Mouse (Mus musculus): ENCODE data around the gene Npas3.

Gene Npas3

DNA sequence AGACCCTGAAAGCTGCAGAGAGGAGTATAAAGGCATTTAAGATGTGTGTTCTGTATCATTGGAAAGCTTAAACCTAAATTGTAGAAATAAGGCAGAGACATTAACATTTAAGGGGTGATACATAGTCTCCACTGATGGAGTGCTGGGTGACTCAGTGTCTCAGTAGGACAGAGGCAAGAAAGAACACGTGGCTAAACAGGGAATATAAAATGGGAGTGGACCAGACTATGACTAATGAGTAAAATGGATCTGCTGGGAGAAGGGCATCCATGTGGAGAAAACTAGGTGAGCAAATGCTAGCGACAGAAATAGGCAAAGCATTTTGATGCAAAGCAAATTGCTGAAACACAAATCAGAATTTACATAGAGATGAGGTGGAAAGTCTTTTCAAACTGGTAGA, 617.2 kb downstream of the Npas3 start:
- DNase-seq (ENCODE audit: low spot score): no peak

- DNase-seq (ENCODE audit: low spot score): no peak
These were observed 621.5 kb downstream of the Npas3 start for GRCm38 (mm10) chr12:53869981-53870380.

GRCm38 (mm10) chr12:53875226-53875625, 626.7 kb downstream of the Npas3 start:
- DNase-seq (ENCODE audit: low spot score): peak; percentile 92

DNA sequence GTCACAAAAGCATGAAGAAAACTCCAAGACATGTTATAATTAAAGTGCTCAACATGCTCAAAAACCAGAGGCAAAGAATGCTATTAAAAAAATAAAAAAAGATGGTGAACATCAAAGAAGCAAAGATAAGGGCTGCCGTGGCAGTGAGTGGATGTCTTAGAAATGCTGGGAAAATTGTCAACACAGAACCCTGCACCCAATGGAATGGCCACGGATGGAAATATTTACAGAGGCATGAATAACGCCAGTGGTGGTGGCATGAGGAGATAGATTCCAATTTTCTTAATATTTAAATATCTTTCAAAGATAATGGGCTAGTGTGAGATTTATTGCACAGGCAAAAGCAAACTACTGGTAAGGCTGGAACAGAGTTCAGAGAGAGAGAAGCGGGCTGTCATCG, 628.2 kb downstream of the Npas3 start:
- DNase-seq (ENCODE audit: low spot score): no peak

DNA sequence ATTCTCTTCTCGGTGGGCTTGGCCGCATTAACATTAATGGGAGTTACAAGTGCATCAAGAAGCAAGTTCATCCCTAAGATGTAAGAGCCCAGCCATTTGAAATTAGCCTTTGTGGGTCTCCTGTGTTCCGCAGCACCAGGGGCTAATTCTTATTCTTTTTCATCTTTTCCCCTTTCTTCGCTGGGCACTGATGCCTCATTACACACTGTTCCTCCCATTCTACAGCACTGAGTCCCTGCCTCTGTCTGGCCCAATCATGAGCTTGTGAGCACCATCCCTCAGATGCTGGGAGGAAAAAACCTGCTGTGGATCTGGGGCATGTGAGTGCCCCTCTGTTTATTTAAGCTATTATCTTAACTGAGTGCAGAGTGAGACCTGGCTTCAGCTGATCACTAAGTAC, 633.2 kb downstream of the Npas3 start:
- no peak for DNase-seq (ENCODE audit: low spot score)

GRCm38 (mm10) chr12:53882863-53883262, 634.4 kb downstream of the Npas3 start:
- no peak for DNase-seq (ENCODE audit: low spot score)

GRCm38 (mm10) chr12:53888624-53889023, 640.1 kb downstream of the Npas3 start:
- DNase-seq (ENCODE audit: low spot score): peak; percentile 38

DNA sequence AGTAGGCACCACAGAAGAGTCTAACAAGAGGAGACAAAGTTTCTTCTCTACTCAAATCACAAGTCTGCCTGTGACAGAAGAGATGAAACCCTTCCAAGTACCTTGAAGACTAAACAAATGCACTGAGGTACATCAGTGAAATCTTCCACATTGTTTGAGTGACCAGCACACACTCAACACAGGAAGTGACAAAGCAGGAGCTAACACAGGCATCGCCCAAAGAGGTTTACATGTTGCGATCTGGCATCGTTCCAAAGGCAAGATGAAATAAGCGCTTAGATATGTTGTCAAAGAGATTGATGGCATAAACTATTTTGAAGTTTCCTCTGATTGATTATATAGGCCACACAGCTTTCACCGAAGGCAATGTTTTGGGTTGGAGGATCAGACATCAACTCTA, 647.4 kb downstream of the Npas3 start:
- no peak for DNase-seq (ENCODE audit: low spot score)

DNA sequence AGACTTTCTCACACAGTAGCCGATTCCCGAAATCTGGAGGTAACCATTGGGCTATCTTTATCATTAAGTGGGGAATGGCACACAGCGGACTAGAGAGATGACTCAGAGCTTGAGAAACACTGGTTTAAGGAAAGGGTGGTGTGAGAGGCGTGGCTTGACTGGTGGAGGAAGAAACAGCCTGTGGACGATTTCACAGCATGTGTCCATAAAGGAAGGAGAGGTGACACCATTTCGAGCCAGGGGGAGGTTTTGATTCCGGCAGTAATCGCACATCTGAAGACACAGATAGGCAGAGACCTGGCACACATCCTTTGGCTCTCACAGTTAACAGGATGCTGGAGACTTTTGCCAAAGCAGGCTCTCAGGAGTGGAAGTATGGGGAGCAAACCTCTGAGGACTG, 660.3 kb downstream of the Npas3 start:
- DNase-seq (ENCODE audit: low spot score): no peak

DNA sequence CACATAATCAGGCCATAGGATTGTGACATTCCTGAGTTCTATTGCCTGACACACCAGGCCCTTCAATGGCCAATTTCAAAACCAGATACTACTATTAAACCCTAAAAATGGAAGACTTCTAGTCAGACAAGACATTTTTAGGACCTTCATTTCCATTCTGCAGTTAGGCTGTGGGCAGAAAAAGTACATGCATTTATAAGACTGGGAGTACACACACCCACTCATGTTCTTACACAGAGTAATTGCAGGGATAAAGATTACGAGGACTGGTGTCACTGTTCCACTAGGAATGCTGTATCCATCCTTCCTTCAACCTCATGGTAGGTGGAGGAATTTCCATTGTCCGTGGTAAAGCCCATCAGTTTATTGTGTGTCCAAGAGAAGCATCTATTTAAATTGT, 661.7 kb downstream of the Npas3 start:
- no peak for DNase-seq (ENCODE audit: low spot score)

GRCm38 (mm10) chr12:53922153-53922552, 673.7 kb downstream of the Npas3 start:
- no peak for DNase-seq (ENCODE audit: low spot score)

GRCm38 (mm10) chr12:53948826-53949225, 700.3 kb downstream of the Npas3 start:
- no peak for DNase-seq (ENCODE audit: low spot score)

DNA sequence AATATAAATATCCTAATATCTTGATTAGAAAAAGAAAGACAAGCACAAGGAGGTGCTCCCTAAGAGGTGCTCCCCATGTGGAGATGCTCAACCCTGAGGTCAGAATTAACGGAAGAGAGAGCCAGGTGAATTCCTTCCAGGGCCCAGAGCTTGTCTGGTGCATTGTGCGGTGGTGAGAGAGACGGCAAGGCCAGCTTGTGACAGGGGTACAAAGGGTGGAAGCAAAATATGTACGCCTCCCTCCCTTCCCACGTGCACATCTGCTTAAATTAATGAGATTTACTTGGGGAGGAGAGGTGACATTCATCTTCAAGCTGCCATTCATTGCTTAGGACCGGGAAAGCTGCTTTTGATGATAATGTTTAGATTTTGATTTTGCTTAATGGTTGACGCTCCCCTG, 713.5 kb downstream of the Npas3 start:
- peak; percentile 23 for DNase-seq (ENCODE audit: low spot score)

DNA sequence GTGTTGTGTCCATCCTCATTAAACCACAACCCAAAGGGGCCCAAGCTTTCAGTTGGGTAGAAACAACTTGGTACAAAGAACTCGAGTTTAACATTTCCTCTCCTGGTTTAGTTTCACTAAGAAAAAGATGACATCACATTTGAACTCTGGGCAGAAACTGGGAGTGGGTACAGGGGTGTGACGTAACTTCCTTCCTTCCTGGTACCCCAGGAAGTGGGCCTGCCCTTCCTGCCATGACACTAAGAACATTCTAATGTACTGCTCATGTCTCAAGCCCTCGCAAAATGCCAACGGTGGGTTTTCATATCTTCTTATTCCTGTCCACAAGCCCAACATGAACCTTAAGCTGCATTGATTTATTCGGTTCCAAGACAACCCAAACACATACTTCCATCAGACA, 715.1 kb downstream of the Npas3 start:
- DNase-seq (ENCODE audit: low spot score): no peak

DNA sequence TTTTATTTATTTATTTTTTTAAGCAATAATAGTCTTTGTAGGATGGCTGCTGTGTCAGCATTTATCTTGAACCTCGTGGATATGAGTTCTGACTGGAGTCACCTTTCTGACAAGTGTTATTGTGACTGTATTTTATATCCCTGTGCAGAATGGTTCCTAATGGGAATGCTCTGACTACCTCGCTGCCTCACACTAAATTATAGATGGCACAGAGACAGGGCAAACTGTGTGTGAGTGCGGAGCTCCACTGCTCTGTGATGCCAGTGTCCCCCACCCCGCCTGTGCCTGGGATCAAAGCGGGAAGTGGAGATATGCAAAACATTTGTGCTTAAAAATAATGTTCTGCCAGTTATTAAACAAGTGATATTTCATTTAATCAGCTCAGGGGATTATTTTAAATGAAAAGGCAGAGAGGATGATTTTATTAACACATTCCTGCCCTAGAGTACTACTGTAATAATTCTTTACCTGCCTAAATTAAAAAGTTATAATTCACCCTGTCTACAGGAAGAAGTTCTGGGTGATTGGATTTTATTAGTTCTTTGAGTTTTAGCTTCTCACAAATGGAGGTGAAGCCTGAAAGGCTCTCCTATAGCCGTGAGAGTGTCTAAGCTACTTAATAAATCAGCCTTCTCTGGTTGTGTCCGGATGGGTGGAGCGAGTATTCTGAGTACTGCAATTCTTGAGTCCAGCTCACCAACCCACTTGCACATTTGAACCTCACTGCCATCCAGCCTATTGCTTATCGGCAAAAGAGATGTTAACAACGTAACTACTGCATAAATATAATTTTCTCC, 721.1 kb downstream of the Npas3 start:
- no peak for DNase-seq (ENCODE audit: low spot score)

DNA sequence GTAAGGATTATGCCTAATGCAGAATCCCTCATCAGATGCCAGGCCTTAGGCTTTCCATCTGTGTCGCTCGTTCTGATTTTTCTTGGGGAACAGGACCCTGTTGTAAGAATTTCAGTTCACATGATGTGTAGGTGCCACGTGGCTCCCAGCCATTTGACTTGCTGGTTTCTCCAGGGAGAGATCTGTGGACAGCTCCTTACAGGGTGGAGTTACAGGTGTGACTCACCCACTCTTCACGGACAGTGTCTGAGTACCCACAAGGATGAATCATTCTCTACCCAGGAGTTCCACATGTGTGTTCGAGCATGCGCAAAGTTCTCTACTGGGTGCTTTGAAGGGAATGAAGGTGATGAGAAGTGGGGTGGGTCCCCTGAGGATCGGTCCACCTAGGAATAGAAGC, 722.2 kb downstream of the Npas3 start:
- no peak for DNase-seq (ENCODE audit: low spot score)

GRCm38 (mm10) chr12:53973414-53973813, 724.9 kb downstream of the Npas3 start:
- DNase-seq (ENCODE audit: low spot score): peak; percentile 51

GRCm38 (mm10) chr12:53981575-53982507, 733.4 kb downstream of the Npas3 start:
- DNase-seq (ENCODE audit: low spot score): no peak

DNA sequence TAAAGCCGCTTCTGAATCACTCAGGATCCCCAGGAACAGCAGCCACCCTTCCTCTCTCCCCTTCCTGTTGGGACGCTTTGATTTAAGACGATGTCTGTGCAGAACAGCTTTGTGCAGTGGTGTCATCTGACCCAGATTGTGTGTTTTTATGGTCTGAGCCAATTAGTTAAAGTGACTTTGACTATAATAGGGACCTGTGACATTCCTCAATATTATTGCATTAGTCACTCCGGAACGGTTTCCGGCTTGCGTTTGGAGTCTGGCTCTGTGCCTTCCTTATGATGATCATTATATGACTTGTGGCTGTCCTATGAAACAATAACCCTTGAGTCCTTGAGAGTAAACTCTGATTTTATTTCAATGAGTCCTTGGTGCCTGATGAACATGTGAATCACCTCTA, 735.5 kb downstream of the Npas3 start:
- no peak for DNase-seq (ENCODE audit: low spot score)

GRCm38 (mm10) chr12:53985851-53986842, 737.7 kb downstream of the Npas3 start:
- DNase-seq (ENCODE audit: low spot score): no peak

- no peak for DNase-seq (ENCODE audit: low spot score)
These were observed 743.9 kb downstream of the Npas3 start for GRCm38 (mm10) chr12:53992411-53992810.

- DNase-seq (ENCODE audit: low spot score): no peak
These were observed 747.2 kb downstream of the Npas3 start for GRCm38 (mm10) chr12:53995710-53996109.
